Mouse (Mus musculus): ENCODE results near the gene Srek1ip1.
A peak's percentile ranks its signal among the peaks of the same experiment; 100 is the strongest.

Srek1ip1 gene

GRCm38 (mm10) chr13:104843295-104844089 is 51.2 kb downstream of the Srek1ip1 start:
- no peak for DNase-seq (ENCODE audit: low spot score in 2 of 2)

- no peak for DNase-seq (ENCODE audit: low spot score in 2 of 2)
Measured at GRCm38 (mm10) chr13:104853645-104854044, 61.4 kb downstream of the Srek1ip1 start.

- peak in 1 of 2 experiments; percentile 16 for DNase-seq (ENCODE audit: low spot score in 2 of 2)
Measured at GRCm38 (mm10) chr13:104863127-104863979, 71.1 kb downstream of the Srek1ip1 start, which contains the start of gene Shisal2b. Gene Shisal2b, minus strand, starts transcription at chr13:104863893.

- no peak for DNase-seq (ENCODE audit: low spot score in 2 of 2)
Measured at GRCm38 (mm10) chr13:104866726-104867125, 74.4 kb downstream of the Srek1ip1 start.

- DNase-seq (ENCODE audit: low spot score in 2 of 2): no peak
Measured at GRCm38 (mm10) chr13:104869907-104870306, 77.6 kb downstream of the Srek1ip1 start.

GRCm38 (mm10) chr13:104878508-104878907 is 86.2 kb downstream of the Srek1ip1 start:
- DNase-seq (ENCODE audit: low spot score in 2 of 2): no peak

GRCm38 (mm10) chr13:104883566-104884249 is 91.4 kb downstream of the Srek1ip1 start:
- no peak for DNase-seq (ENCODE audit: low spot score in 2 of 2)

GRCm38 (mm10) chr13:104886308-104887032 is 94.2 kb downstream of the Srek1ip1 start:
- DNase-seq (ENCODE audit: low spot score in 2 of 2): no peak
